Mouse (Mus musculus): Measurements from ENCODE around the gene St6gal1. TPM values are rescaled to one million over a fixed set of nuclear protein-coding genes. Genes with fewer than 3 reads are reported as not detected.

St6gal1 gene
- polyA plus RNA-seq, 1 experiment from 2014 or later = 21.1 TPM

- Histone ChIP-seq H3K27ac (ENCODE audit: low read length) (no peak overlapping the region), H3K9me3 (replicated peaks; ENCODE audit: control insufficient read depth, low read length) (no peaks in the 10 kb centered on the region), H3K4me2 (ENCODE audit: low read depth, low read length) (no peak overlapping the region), H3K36me3 (ENCODE audit: control insufficient read depth, insufficient read depth) (no peaks in the 10 kb centered on the region), H3K4me1 (ENCODE audit: control insufficient read depth, low read depth, low read length) (peaks cover 17% of the 10 kb centered on the region), H3K9ac (ENCODE audit: low read depth, low read length) (no peak overlapping the region), H3K4me3 (ENCODE audit: low read depth, low read length) (no peak overlapping the region), H3K27me3 (ENCODE audit: control insufficient read depth, insufficient read depth, low read depth, low read length) (no peaks in the 10 kb centered on the region)
- 47% methylated on average over 9 of the region's 9 CpGs for WGBS (ENCODE audit: insufficient replicate concordance)
- peak; percentile 47; the same call in 1 of the 2 replicates for ATAC-seq (ENCODE audit: low read depth)
Measured at GRCm38 (mm10) chr16:23272521-23273230, 48.1 kb downstream of the St6gal1 start.

GRCm38 (mm10) chr16:23274005-23274404 lies 49.5 kb downstream of the St6gal1 start:
- ATAC-seq (ENCODE audit: low read depth) = peak; percentile 38; the same call in 1 of the 2 replicates
- no peak overlapping the region for H3K9ac ChIP-seq (ENCODE audit: low read depth, low read length)
- no peaks in the 10 kb centered on the region for H3K27me3 ChIP-seq (ENCODE audit: control insufficient read depth, insufficient read depth, low read depth, low read length)
- H3K4me1 ChIP-seq (ENCODE audit: control insufficient read depth, low read depth, low read length) = peaks cover 17% of the 10 kb centered on the region
- H3K9me3 ChIP-seq (replicated peaks; ENCODE audit: control insufficient read depth, low read length) = no peaks in the 10 kb centered on the region
- no peaks in the 10 kb centered on the region for H3K36me3 ChIP-seq (ENCODE audit: control insufficient read depth, insufficient read depth)
- no peak overlapping the region for H3K4me2 ChIP-seq (ENCODE audit: low read depth, low read length)
- H3K27ac ChIP-seq (ENCODE audit: low read length) = no peak overlapping the region
- H3K4me3 ChIP-seq (ENCODE audit: low read depth, low read length) = no peak overlapping the region
- 46% methylated on average over 6 of the region's 6 CpGs for WGBS (ENCODE audit: insufficient replicate concordance)

- Histone ChIP-seq H3K27ac (ENCODE audit: low read length) (no peak overlapping the region), H3K9ac (ENCODE audit: low read depth, low read length) (no peak overlapping the region), H3K4me1 (ENCODE audit: control insufficient read depth, low read depth, low read length) (peaks cover 17% of the 10 kb centered on the region), H3K4me2 (ENCODE audit: low read depth, low read length) (no peak overlapping the region), H3K9me3 (replicated peaks; ENCODE audit: control insufficient read depth, low read length) (no peaks in the 10 kb centered on the region), H3K36me3 (ENCODE audit: control insufficient read depth, insufficient read depth) (no peaks in the 10 kb centered on the region), H3K4me3 (ENCODE audit: low read depth, low read length) (no peak overlapping the region), H3K27me3 (ENCODE audit: control insufficient read depth, insufficient read depth, low read depth, low read length) (no peaks in the 10 kb centered on the region)
- no peak for ATAC-seq (ENCODE audit: low read depth)
- WGBS (ENCODE audit: insufficient replicate concordance) = 53% methylated on average over 7 of the region's 7 CpGs
Measured at GRCm38 (mm10) chr16:23274606-23275310, 50.2 kb downstream of the St6gal1 start.

- no peaks in the 10 kb centered on the region for H3K27me3 ChIP-seq (ENCODE audit: control insufficient read depth, insufficient read depth, low read depth, low read length)
- H3K9ac ChIP-seq (ENCODE audit: low read depth, low read length) = no peak overlapping the region
- 45% methylated on average over 2 of the region's 2 CpGs for WGBS (ENCODE audit: insufficient replicate concordance)
- no peaks in the 10 kb centered on the region for H3K9me3 ChIP-seq (replicated peaks; ENCODE audit: control insufficient read depth, low read length)
- H3K4me2 ChIP-seq (ENCODE audit: low read depth, low read length) = no peak overlapping the region
- no peak overlapping the region for H3K27ac ChIP-seq (ENCODE audit: low read length)
- no peak for ATAC-seq (ENCODE audit: low read depth)
- H3K36me3 ChIP-seq (ENCODE audit: control insufficient read depth, insufficient read depth) = no peaks in the 10 kb centered on the region
- H3K4me3 ChIP-seq (ENCODE audit: low read depth, low read length) = no peak overlapping the region
- H3K4me1 ChIP-seq (ENCODE audit: control insufficient read depth, low read depth, low read length) = peaks cover 19% of the 10 kb centered on the region
Measured at GRCm38 (mm10) chr16:23275661-23276060, 51.1 kb downstream of the St6gal1 start.

GRCm38 (mm10) chr16:23279879-23280741 lies 55.6 kb downstream of the St6gal1 start:
- H3K9ac ChIP-seq (ENCODE audit: low read depth, low read length) = no peak overlapping the region
- H3K4me1 ChIP-seq (ENCODE audit: control insufficient read depth, low read depth, low read length) = peaks cover 2% of the 10 kb centered on the region; the same call in 1 of the 2 replicates
- no peaks in the 10 kb centered on the region for H3K36me3 ChIP-seq (ENCODE audit: control insufficient read depth, insufficient read depth)
- ATAC-seq (ENCODE audit: low read depth) = peak; percentile 41; the same call in 1 of the 2 replicates
- 0 out of 2 replicates have a peak overlapping the region, but pooled peaks have one; percentile 24 for H3K27ac ChIP-seq (ENCODE audit: low read length)
- H3K27me3 ChIP-seq (ENCODE audit: control insufficient read depth, insufficient read depth, low read depth, low read length) = no peaks in the 10 kb centered on the region
- H3K9me3 ChIP-seq (replicated peaks; ENCODE audit: control insufficient read depth, low read length) = no peaks in the 10 kb centered on the region
- H3K4me2 ChIP-seq (ENCODE audit: low read depth, low read length) = no peak overlapping the region
- no peak overlapping the region for H3K4me3 ChIP-seq (ENCODE audit: low read depth, low read length)
- 11% methylated on average over 9 of the region's 9 CpGs for WGBS (ENCODE audit: insufficient replicate concordance)

- Histone ChIP-seq H3K4me2 (ENCODE audit: low read depth, low read length) (no peak overlapping the region), H3K9me3 (replicated peaks; ENCODE audit: control insufficient read depth, low read length) (no peaks in the 10 kb centered on the region), H3K27ac (ENCODE audit: low read length) (no peak overlapping the region), H3K36me3 (ENCODE audit: control insufficient read depth, insufficient read depth) (no peaks in the 10 kb centered on the region), H3K9ac (ENCODE audit: low read depth, low read length) (no peak overlapping the region), H3K27me3 (ENCODE audit: control insufficient read depth, insufficient read depth, low read depth, low read length) (no peaks in the 10 kb centered on the region), H3K4me1 (ENCODE audit: control insufficient read depth, low read depth, low read length) (peaks cover 2% of the 10 kb centered on the region; the same call in 1 of the 2 replicates), H3K4me3 (ENCODE audit: low read depth, low read length) (no peak overlapping the region)
- ATAC-seq (ENCODE audit: low read depth) = no peak
- 36% methylated on average over 4 of the region's 4 CpGs for WGBS (ENCODE audit: insufficient replicate concordance)
Measured at GRCm38 (mm10) chr16:23280742-23281090, 56.2 kb downstream of the St6gal1 start.

GRCm38 (mm10) chr16:23282241-23282640 lies 57.7 kb downstream of the St6gal1 start:
- Histone ChIP-seq H3K36me3 (ENCODE audit: control insufficient read depth, insufficient read depth) (no peaks in the 10 kb centered on the region), H3K9me3 (replicated peaks; ENCODE audit: control insufficient read depth, low read length) (no peaks in the 10 kb centered on the region), H3K4me1 (ENCODE audit: control insufficient read depth, low read depth, low read length) (peaks cover 2% of the 10 kb centered on the region; the same call in 1 of the 2 replicates), H3K4me2 (ENCODE audit: low read depth, low read length) (no peak overlapping the region), H3K27ac (ENCODE audit: low read length) (no peak overlapping the region), H3K4me3 (ENCODE audit: low read depth, low read length) (no peak overlapping the region), H3K27me3 (ENCODE audit: control insufficient read depth, insufficient read depth, low read depth, low read length) (no peaks in the 10 kb centered on the region), H3K9ac (ENCODE audit: low read depth, low read length) (no peak overlapping the region)
- 26% methylated on average over 5 of the region's 5 CpGs for WGBS (ENCODE audit: insufficient replicate concordance)
- no peak for ATAC-seq (ENCODE audit: low read depth)

GRCm38 (mm10) chr16:23282941-23283340 lies 58.4 kb downstream of the St6gal1 start:
- Histone ChIP-seq H3K4me3 (ENCODE audit: low read depth, low read length) (no peak overlapping the region), H3K9me3 (replicated peaks; ENCODE audit: control insufficient read depth, low read length) (no peaks in the 10 kb centered on the region), H3K27ac (ENCODE audit: low read length) (no peak overlapping the region), H3K36me3 (ENCODE audit: control insufficient read depth, insufficient read depth) (no peaks in the 10 kb centered on the region), H3K9ac (ENCODE audit: low read depth, low read length) (no peak overlapping the region), H3K4me2 (ENCODE audit: low read depth, low read length) (no peak overlapping the region), H3K27me3 (ENCODE audit: control insufficient read depth, insufficient read depth, low read depth, low read length) (no peaks in the 10 kb centered on the region), H3K4me1 (ENCODE audit: control insufficient read depth, low read depth, low read length) (peaks cover 2% of the 10 kb centered on the region; the same call in 1 of the 2 replicates)
- no peak for ATAC-seq (ENCODE audit: low read depth)
- 49% methylated on average over 5 of the region's 5 CpGs for WGBS (ENCODE audit: insufficient replicate concordance)
